Mouse (Mus musculus): ENCODE results near the gene Rrp1b. TPM values are rescaled to one million over a fixed set of nuclear protein-coding genes. Genes with fewer than 3 reads are reported as not detected.
A peak's percentile ranks its signal among the peaks of the same experiment; 100 is the strongest.
"Not testable (repeated sequence)": the region's sequence is repeated elsewhere in the genome, so short reads cannot be mapped to it uniquely, and the experiment has no call there.

The Rrp1b gene
- total and polyA plus RNA-seq, 3 experiments = 78.6 to 84.1 TPM; not detected in 1

- Histone ChIP-seq H3K36me3 (ENCODE audit: control insufficient read depth in 1 of 2, insufficient read depth in 2 of 2, low read length in 2 of 2) (peaks cover 0 to 9% of the 10 kb centered on the region in 2 experiments; a peak in 1 of 4 replicates), H3K4me1 (ENCODE audit: control insufficient read depth in 1 of 2, insufficient read depth in 2 of 2, low read length in 2 of 2) (peaks cover 1 to 10% of the 10 kb centered on the region in 2 experiments), H3K27me3 (ENCODE audit: control insufficient read depth in 1 of 2, insufficient read depth in 2 of 2, low read length in 2 of 2) (no peaks in the 10 kb centered on the region), H3K9me3 (replicated peaks; ENCODE audit: insufficient read depth, low read length) (no peaks in the 10 kb centered on the region), H3K9ac (ENCODE audit: control insufficient read depth, low read depth, low read length, poor library complexity, severe bottlenecking) (no peak overlapping the region), H3K27ac (ENCODE audit: control insufficient read depth, low read depth, low read length) (no peak overlapping the region), H3K79me2 (ENCODE audit: control insufficient read depth, insufficient read depth, low read length, poor library complexity) (no peaks in the 10 kb centered on the region), H3K4me3 (ENCODE audit: control insufficient read depth in 1 of 2, insufficient read depth in 1 of 2, low read depth in 2 of 2, low read length in 2 of 2) (no peak overlapping the region)
- TF ChIP-seq GABPA (IDR thresholded peaks at IDR 0.05; ENCODE audit: low read depth, low read length) = no peak
- TF ChIP-seq USF2 (IDR thresholded peaks at IDR 0.05; ENCODE audit: borderline replicate concordance in 1 of 2, insufficient read depth in 1 of 2, low read depth in 1 of 2, low read length in 2 of 2) = no peak
- peak; percentile 38 to 65 (median 44) for TF ChIP-seq CTCF (IDR thresholded peaks at IDR 0.05 in 2 of 3, conservative IDR thresholded peaks at IDR 0.05 in 1 of 3; ENCODE audit: control insufficient read depth in 1 of 3, insufficient read depth in 1 of 3, low read depth in 2 of 3, low read length in 3 of 3, poor library complexity in 1 of 3, severe bottlenecking in 1 of 3)
- TF ChIP-seq POLR2AphosphoS2 (IDR thresholded peaks at IDR 0.05; ENCODE audit: low read length) = no peak
- TF ChIP-seq MAZ (IDR thresholded peaks at IDR 0.05; ENCODE audit: low read depth, low read length) = no peak
- TF ChIP-seq RAD21 (IDR thresholded peaks at IDR 0.05; ENCODE audit: low read depth, low read length) = peak; percentile 24; the same call in 1 of the 2 replicates
- TF ChIP-seq TAL1 (IDR thresholded peaks at IDR 0.05; ENCODE audit: low read length) = no peak
- no peak for TF ChIP-seq MYB (IDR thresholded peaks at IDR 0.05; ENCODE audit: low read depth, low read length)
- 0 out of 2 replicates have a peak, but pooled peaks have one; percentile 17 for TF ChIP-seq SMC3 (IDR thresholded peaks at IDR 0.05; ENCODE audit: low read depth, low read length)
- no peak for TF ChIP-seq BHLHE40 (IDR thresholded peaks at IDR 0.05; ENCODE audit: borderline replicate concordance, low read depth, low read length)
- TF ChIP-seq CHD1 (IDR thresholded peaks at IDR 0.05; ENCODE audit: low read depth, low read length) = no peak
- TF ChIP-seq ZKSCAN1 (IDR thresholded peaks at IDR 0.05; ENCODE audit: low read depth, low read length) = no peak
- TF ChIP-seq NRF1 (IDR thresholded peaks at IDR 0.05; ENCODE audit: insufficient read depth, low read depth, low read length, poor library complexity, severe bottlenecking) = no peak
- DNase-seq (ENCODE audit: low read depth, low spot score) = peak; percentile 52
Observed at GRCm38 (mm10) chr17:32092895-32093294, 57.0 kb downstream of the Rrp1b start.

- Histone ChIP-seq H3K27ac (ENCODE audit: control insufficient read depth, low read depth, low read length) (no peak overlapping the region), H3K4me1 (ENCODE audit: control insufficient read depth in 1 of 2, insufficient read depth in 2 of 2, low read length in 2 of 2) (no peaks in the 10 kb centered on the region)
Observed at GRCm38 (mm10) chr17:32097676-32098075, 61.8 kb downstream of the Rrp1b start.

GRCm38 (mm10) chr17:32098905-32099304 is 63.0 kb downstream of the Rrp1b start:
- not testable (repeated sequence) for H3K36me3 ChIP-seq (ENCODE audit: control insufficient read depth in 1 of 2, insufficient read depth in 2 of 2, low read length in 2 of 2); H3K79me2 ChIP-seq (ENCODE audit: control insufficient read depth, insufficient read depth, low read length, poor library complexity); H3K9ac ChIP-seq (ENCODE audit: control insufficient read depth, low read depth, low read length, poor library complexity, severe bottlenecking); H3K27me3 ChIP-seq (ENCODE audit: control insufficient read depth in 1 of 2, insufficient read depth in 2 of 2, low read length in 2 of 2); H3K4me3 ChIP-seq (ENCODE audit: control insufficient read depth in 1 of 2, insufficient read depth in 1 of 2, low read depth in 2 of 2, low read length in 2 of 2); DNase-seq (ENCODE audit: low read depth, low spot score); H3K27ac ChIP-seq (ENCODE audit: control insufficient read depth, low read depth, low read length); H3K4me1 ChIP-seq (ENCODE audit: control insufficient read depth in 1 of 2, insufficient read depth in 2 of 2, low read length in 2 of 2); H3K9me3 ChIP-seq (replicated peaks; ENCODE audit: insufficient read depth, low read length)

More at GRCm38 (mm10) chr17:32097676-32098075, 61.8 kb downstream of the Rrp1b start:
- H3K9ac ChIP-seq (ENCODE audit: control insufficient read depth, low read depth, low read length, poor library complexity, severe bottlenecking) = no peak overlapping the region
- H3K9me3 ChIP-seq (replicated peaks; ENCODE audit: insufficient read depth, low read length) = no peaks in the 10 kb centered on the region
- no peak overlapping the region for H3K4me3 ChIP-seq (ENCODE audit: control insufficient read depth in 1 of 2, insufficient read depth in 1 of 2, low read depth in 2 of 2, low read length in 2 of 2)
- H3K27me3 ChIP-seq (ENCODE audit: control insufficient read depth in 1 of 2, insufficient read depth in 2 of 2, low read length in 2 of 2) = no peaks in the 10 kb centered on the region
- no peak for TF ChIP-seq CTCF (IDR thresholded peaks at IDR 0.05 in 2 of 3, conservative IDR thresholded peaks at IDR 0.05 in 1 of 3; ENCODE audit: control insufficient read depth in 1 of 3, insufficient read depth in 1 of 3, low read depth in 2 of 3, low read length in 3 of 3, poor library complexity in 1 of 3, severe bottlenecking in 1 of 3)
- no peak for TF ChIP-seq EP300 (IDR thresholded peaks at IDR 0.05; ENCODE audit: low read depth in 1 of 2, low read length in 2 of 2)
- H3K79me2 ChIP-seq (ENCODE audit: control insufficient read depth, insufficient read depth, low read length, poor library complexity) = no peaks in the 10 kb centered on the region
- no peak for DNase-seq (ENCODE audit: low read depth, low spot score)
- H3K36me3 ChIP-seq (ENCODE audit: control insufficient read depth in 1 of 2, insufficient read depth in 2 of 2, low read length in 2 of 2) = no peaks in the 10 kb centered on the region
